Mouse (Mus musculus) C2C12 (cell line): ENCODE measurements at regions not wholly inside any gene's neighbourhood (a gene's known extent, or its start where the extent isn't known, plus 50 kb on each side); places are given as distances from the start of the nearest gene placed in this dataset.

ENCODE experiments used
- CTCF ChIP-seq: IDR thresholded peaks from one replicate; pipeline ENCODE4 v1.5.1; 2011; ENCODE audit not compliant: control insufficient read depth, insufficient read depth, insufficient read length
- FOSL1 ChIP-seq: IDR thresholded peaks from one replicate; pipeline ENCODE4 v1.8.0; 2011; ENCODE audit warnings: mild to moderate bottlenecking, low read length; ENCODE audit not compliant: poor library complexity, insufficient read depth, severe bottlenecking
- MAX ChIP-seq: IDR thresholded peaks from one replicate; pipeline ENCODE4 v1.6.1; 2011; ENCODE audit warnings: mild to moderate bottlenecking, control low read depth
- USF1 ChIP-seq: IDR thresholded peaks from one replicate; pipeline ENCODE4 v1.6.1; 2011; ENCODE audit warnings: low read depth, mild to moderate bottlenecking, control low read depth, moderate library complexity

GRCm38 (mm10) chr1:63910765-63911164, 141.7 kb upstream of the 4933402D24Rik start:
- no peak for TF ChIP-seq CTCF
- TF ChIP-seq USF1 = no peak
- TF ChIP-seq FOSL1 = no peak
- TF ChIP-seq MAX = no peak
